27 mouse cellular contexts compared by ENCODE assay signal in genomic region chr15:27864397-27864796, GRCm38 (mm10).
DNase-seq lines count a peak whose midpoint lies in the region; ATAC-seq and TF ChIP-seq lines count a peak whose summit lies in the region.
"Had no signal": no experiment of that assay in that cellular context is flagged by ENCODE, and none has a peak within 500 bp of the region (broad histone marks: within the 10 kb centered on the region; RNA-seq: fewer than 3 reads in every experiment).

No protein-coding gene starts in this region.

- peaks cover 3% of the 10 kb centered on the region; the same call in 1 of the 2 replicates for H3K36me3 ChIP-seq in liver, embryonic 13.5 days
- peaks cover 13% of the 10 kb centered on the region; the same call in 1 of the 2 replicates for H3K36me3 ChIP-seq in liver, postnatal 0 days (replicated peaks; ENCODE audit: insufficient read depth, low read length)
- peaks cover 29% of the 10 kb centered on the region for H3K36me3 ChIP-seq in kidney, embryonic 16.5 days (ENCODE audit: insufficient read depth, low read length)

- H3K9me3 ChIP-seq in liver, embryonic 13.5 days (replicated peaks): no peaks in the 10 kb centered on the region
- H3K9me3 ChIP-seq in liver, postnatal 0 days (ENCODE audit: low read length): no peaks in the 10 kb centered on the region
- no peaks in the 10 kb centered on the region for H3K9me3 ChIP-seq in kidney, embryonic 16.5 days (ENCODE audit: low read length)
- H3K9me3 ChIP-seq: embryonic facial prominence, embryonic 10.5 days; embryonic facial prominence, embryonic 13.5 days; forebrain, embryonic 12.5 days; forebrain, embryonic 15.5 days; hindbrain, embryonic 10.5 days; hindbrain, embryonic 13.5 days had no signal

- ATAC-seq in liver, embryonic 13.5 days (ENCODE audit: low read depth): peak; percentile 70
- no peak for ATAC-seq in liver, postnatal 0 days
- ATAC-seq in kidney, embryonic 16.5 days (ENCODE audit: low FRiP score, low TSS enrichment): no peak
- ATAC-seq: forebrain, embryonic 15.5 days; hindbrain, embryonic 16.5 days; Patski had no signal

- peak; percentile 2 for DNase-seq in gastrocnemius, adult 2 months
- DNase-seq in gastrocnemius, adult 8-10 months (ENCODE audit: low spot score in 2 of 2): no peak
- DNase-seq in liver, embryonic 13.5 days: no peak
- DNase-seq in liver, postnatal 0 days: no peak
- DNase-seq in spleen, adult 18-20 months: no peak
- no peak for DNase-seq in cerebellum, postnatal 4 days (ENCODE audit: low spot score in 2 of 2)
- DNase-seq: adrenal gland, adult 2 months; adrenal gland, postnatal 14 days; cerebellum, adult 11 months; cerebellum, adult 2 months; cerebellum, adult 9-11 months; cerebellum, postnatal 25 days; embryo, embryonic 11 days; gastrocnemius, postnatal 14 days; heart, adult 11 months; heart, postnatal 36 days had no signal

- peak; percentile 21; the same call in 1 of the 2 replicates for TF ChIP-seq EP300 in liver, postnatal 0 days (IDR thresholded peaks at IDR 0.05; ENCODE audit: low read depth)

- 56% methylated on average over 6 of the region's 6 CpGs for WGBS in liver, embryonic 13.5 days (ENCODE audit: insufficient replicate concordance)
- WGBS in liver, postnatal 0 days (ENCODE audit: insufficient replicate concordance): 75% methylated on average over 6 of the region's 6 CpGs
- WGBS in kidney, embryonic 16.5 days: 93% methylated on average over 6 of the region's 6 CpGs

- no peak overlapping the region for H3K4me2 ChIP-seq in liver, embryonic 13.5 days
- no peak overlapping the region for H3K4me2 ChIP-seq in liver, postnatal 0 days (ENCODE audit: low read depth, low read length)
- no peak overlapping the region for H3K4me2 ChIP-seq in kidney, embryonic 16.5 days (replicated peaks; ENCODE audit: low read depth, low read length)
- H3K4me2 ChIP-seq: embryonic facial prominence, embryonic 13.5 days; forebrain, embryonic 12.5 days; forebrain, embryonic 15.5 days; heart, embryonic 11.5 days; hindbrain, embryonic 13.5 days had no signal

- no peak overlapping the region for H3K9ac ChIP-seq in liver, embryonic 13.5 days
- no peak overlapping the region for H3K9ac ChIP-seq in liver, postnatal 0 days (replicated peaks)
- no peak overlapping the region for H3K9ac ChIP-seq in kidney, embryonic 16.5 days (replicated peaks; ENCODE audit: low read length)
- H3K9ac ChIP-seq: embryonic facial prominence, embryonic 13.5 days; forebrain, embryonic 12.5 days; forebrain, embryonic 15.5 days; hindbrain, embryonic 13.5 days had no signal

- peaks cover 27% of the 10 kb centered on the region for H3K4me1 ChIP-seq in liver, embryonic 13.5 days (replicated peaks)
- H3K4me1 ChIP-seq in liver, postnatal 0 days (ENCODE audit: insufficient read depth): no peaks in the 10 kb centered on the region
- no peaks in the 10 kb centered on the region for H3K4me1 ChIP-seq in kidney, embryonic 16.5 days (ENCODE audit: insufficient read depth, low read length)
- H3K4me1 ChIP-seq: forebrain, embryonic 12.5 days; forebrain, embryonic 15.5 days had no signal

- no peak overlapping the region for H3K27ac ChIP-seq in gastrocnemius, adult 2 months
- H3K27ac ChIP-seq in liver, embryonic 13.5 days: peak overlapping the region; percentile 27; the same call in 1 of the 2 replicates
- no peak overlapping the region for H3K27ac ChIP-seq in liver, postnatal 0 days (ENCODE audit: low read depth)
- H3K27ac ChIP-seq in kidney, embryonic 16.5 days (ENCODE audit: low read length): no peak overlapping the region
- H3K27ac ChIP-seq: embryonic facial prominence, embryonic 10.5 days; embryonic facial prominence, embryonic 13.5 days; forebrain, embryonic 12.5 days; forebrain, embryonic 15.5 days; hindbrain, embryonic 10.5 days; hindbrain, embryonic 13.5 days had no signal

- H3K27me3 ChIP-seq in liver, embryonic 13.5 days: no peaks in the 10 kb centered on the region
- no peaks in the 10 kb centered on the region for H3K27me3 ChIP-seq in liver, postnatal 0 days (ENCODE audit: insufficient read depth, low read length)
- no peaks in the 10 kb centered on the region for H3K27me3 ChIP-seq in kidney, embryonic 16.5 days (ENCODE audit: insufficient read depth, low read length)
- H3K27me3 ChIP-seq: embryonic facial prominence, embryonic 13.5 days; forebrain, embryonic 12.5 days; forebrain, embryonic 15.5 days; hindbrain, embryonic 13.5 days; Patski had no signal

- no peak for TF ChIP-seq CTCF in gastrocnemius, adult 2 months (IDR thresholded peaks at IDR 0.05)
- no peak for TF ChIP-seq CTCF in liver, postnatal 0 days (IDR thresholded peaks at IDR 0.05; ENCODE audit: low read depth)

- intact Hi-C loops in gastrocnemius, adult 2 months (cut with DNase I): no loop called here

- no peak overlapping the region for H3K4me3 ChIP-seq in gastrocnemius, adult 2 months
- no peak overlapping the region for H3K4me3 ChIP-seq in liver, embryonic 13.5 days (replicated peaks)
- H3K4me3 ChIP-seq in liver, postnatal 0 days (ENCODE audit: low read depth, low read length): no peak overlapping the region
- H3K4me3 ChIP-seq in kidney, embryonic 16.5 days (ENCODE audit: low read length): no peak overlapping the region
- H3K4me3 ChIP-seq: embryonic facial prominence, embryonic 10.5 days; embryonic facial prominence, embryonic 13.5 days; erythroblast, embryonic 14.5 days; forebrain, embryonic 12.5 days; forebrain, embryonic 15.5 days; hindbrain, embryonic 10.5 days; hindbrain, embryonic 13.5 days had no signal
